18 mouse cellular contexts compared by ENCODE assay signal in the genomic region with DNA sequence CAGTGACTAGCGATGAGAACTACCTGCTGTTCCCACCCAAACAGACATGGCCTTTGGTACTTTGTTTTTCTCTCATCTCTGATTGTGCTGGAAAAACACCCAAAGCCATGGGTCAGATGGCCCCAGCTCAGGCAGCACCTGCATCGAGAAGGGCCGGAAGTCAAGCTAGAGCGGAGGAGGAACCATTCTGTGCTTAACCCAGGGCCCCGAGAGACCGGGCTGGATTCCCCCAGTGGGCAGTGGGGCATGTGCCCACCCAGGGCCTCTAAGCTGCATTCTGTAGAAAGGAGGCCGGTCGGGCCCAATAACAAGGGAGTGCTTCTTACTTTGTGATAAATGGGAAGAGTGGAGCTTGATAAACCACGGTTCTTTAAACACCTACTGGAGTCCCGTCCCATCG. TPM values are rescaled to one million over a fixed set of nuclear protein-coding genes. Genes with fewer than 3 reads are reported as not detected.
DNase-seq lines count a peak whose midpoint lies in the region; ATAC-seq and TF ChIP-seq lines count a peak whose summit lies in the region.
"Had no signal": no experiment of that assay in that cellular context is flagged by ENCODE, and none has a peak within 500 bp of the region (broad histone marks: within the 10 kb centered on the region; RNA-seq: fewer than 3 reads in every experiment).

No protein-coding gene starts in this region.

- DNase-seq in kidney, postnatal 0 days (ENCODE audit: low spot score), result peak; percentile 56
- no peak for DNase-seq in kidney, adult 9 months
- DNase-seq in ovary, postnatal 36 days (ENCODE audit: low spot score), result peak; percentile 31
- no peak for DNase-seq in ovary, adult 18-20 months (ENCODE audit: low spot score)
- DNase-seq in spleen, postnatal 36 days (ENCODE audit: low spot score in 2 of 2), result peak; percentile 95
- DNase-seq in frontal cortex, postnatal 25 days (ENCODE audit: low spot score in 2 of 2), result no peak
- DNase-seq: cerebellum, postnatal 10 days; embryo, embryonic 11 days; kidney, adult 8-10 months; layer of hippocampus, adult 9-11 months; thymus, postnatal 14 days had no signal

- no peak for TF ChIP-seq CTCF in kidney, postnatal 0 days (IDR thresholded peaks at IDR 0.05; ENCODE audit: low read depth)
- TF ChIP-seq CTCF in bone marrow, adult 2 months (IDR thresholded peaks at IDR 0.05; ENCODE audit: control insufficient read depth, insufficient read depth, low read length), result no peak

- ATAC-seq in kidney, postnatal 0 days (replicated peaks; ENCODE audit: low FRiP score, low read depth), result 0 out of 2 replicates have a peak, but pooled peaks have one; percentile 29
- ATAC-seq: CD4-positive, CD25-positive, alpha-beta regulatory T cell, adult 4 months; forebrain, embryonic 13.5 days; midbrain, embryonic 15.5 days had no signal

- no peaks in the 10 kb centered on the region for H3K9me3 ChIP-seq in kidney, postnatal 0 days (replicated peaks; ENCODE audit: low read length)
- H3K9me3 ChIP-seq: embryonic facial prominence, embryonic 15.5 days; forebrain, embryonic 13.5 days; heart, embryonic 15.5 days; limb, embryonic 13.5 days; midbrain, embryonic 15.5 days had no signal

- H3K27me3 ChIP-seq in kidney, postnatal 0 days (ENCODE audit: insufficient read depth, low read length), result no peaks in the 10 kb centered on the region
- H3K27me3 ChIP-seq: embryonic facial prominence, embryonic 15.5 days; forebrain, embryonic 13.5 days; heart, embryonic 15.5 days; limb, embryonic 13.5 days; midbrain, embryonic 15.5 days had no signal

- H3K36me3 ChIP-seq in kidney, postnatal 0 days (ENCODE audit: insufficient read depth, low read length), result no peaks in the 10 kb centered on the region
- H3K36me3 ChIP-seq: embryonic facial prominence, embryonic 15.5 days; heart, embryonic 15.5 days; limb, embryonic 13.5 days; midbrain, embryonic 15.5 days had no signal

- WGBS in kidney, postnatal 0 days, result 39% methylated on average over 11 of the region's 11 CpGs
- 63% methylated on average over 11 of the region's 11 CpGs for WGBS in bone marrow, adult 2 months

- H3K9ac ChIP-seq in kidney, postnatal 0 days (ENCODE audit: low read depth, low read length), result no peak overlapping the region
- H3K9ac ChIP-seq: embryonic facial prominence, embryonic 15.5 days; forebrain, embryonic 13.5 days; heart, embryonic 15.5 days; limb, embryonic 13.5 days; midbrain, embryonic 15.5 days had no signal

- H3K4me3 ChIP-seq in kidney, postnatal 0 days (replicated peaks; ENCODE audit: low read depth, low read length), result no peak overlapping the region
- no peak overlapping the region for H3K4me3 ChIP-seq in bone marrow, adult 2 months (replicated peaks; ENCODE audit: control insufficient read depth, low read depth, low read length)
- H3K4me3 ChIP-seq: embryonic facial prominence, embryonic 15.5 days; forebrain, embryonic 13.5 days; heart, embryonic 15.5 days; limb, embryonic 13.5 days; midbrain, embryonic 15.5 days had no signal

- peak; percentile 44; the same call in 1 of the 2 replicates for TF ChIP-seq POLR2A in bone marrow, adult 2 months (IDR thresholded peaks at IDR 0.05; ENCODE audit: borderline replicate concordance, control insufficient read depth, low read depth, low read length)

- peak overlapping the region; percentile 22; the same call in 1 of the 2 replicates for H3K4me2 ChIP-seq in kidney, postnatal 0 days (ENCODE audit: low read length)
- H3K4me2 ChIP-seq: embryonic facial prominence, embryonic 15.5 days; forebrain, embryonic 13.5 days; heart, embryonic 15.5 days; limb, embryonic 13.5 days; midbrain, embryonic 15.5 days had no signal

- H3K27ac ChIP-seq in kidney, postnatal 0 days, result peak overlapping the region; percentile 52; the same call in 1 of the 2 replicates
- peak overlapping the region; percentile 79 for H3K27ac ChIP-seq in bone marrow, adult 2 months (ENCODE audit: control insufficient read depth, insufficient read depth, low read depth, low read length, poor library complexity)
- H3K27ac ChIP-seq: embryonic facial prominence, embryonic 15.5 days; forebrain, embryonic 13.5 days; heart, embryonic 15.5 days; limb, embryonic 13.5 days; midbrain, embryonic 15.5 days had no signal

- peaks cover 8% of the 10 kb centered on the region for H3K4me1 ChIP-seq in kidney, postnatal 0 days (replicated peaks; ENCODE audit: insufficient read depth, low read length)
- no peaks in the 10 kb centered on the region; the same call in 1 of the 2 replicates for H3K4me1 ChIP-seq in bone marrow, adult 2 months (ENCODE audit: control insufficient read depth, insufficient read depth, low read length)
- H3K4me1 ChIP-seq: forebrain, embryonic 13.5 days; heart, embryonic 15.5 days; midbrain, embryonic 15.5 days had no signal

RNA-seq across cellular contexts. Expression of a gene that starts 6.4 kb away (rescaled TPM):
- polyA plus RNA-seq in kidney, postnatal 0 days (2015; fragmentation: Nextera tagmentation; extraction: Ambion mirVana), result 7.7 and 7.8 TPM in 2 replicates
- polyA plus RNA-seq in bone marrow, adult 2 months (2011; ENCODE audit: insufficient read depth, insufficient read length, low replicate concordance, missing spikeins), result 130 and 270 TPM in 2 replicates

RNA-seq across cellular contexts. Expression of a gene that starts 6.5 kb away (rescaled TPM):
- not detected in 2 replicates for polyA plus RNA-seq in kidney, postnatal 0 days (2015; fragmentation: Nextera tagmentation; extraction: Ambion mirVana)
- polyA plus RNA-seq in bone marrow, adult 2 months (2011; ENCODE audit: insufficient read depth, insufficient read length, low replicate concordance, missing spikeins), result not detected in 2 replicates
- polyA plus RNA-seq: CD4-positive, CD25-positive, alpha-beta regulatory T cell, adult 4 months; embryonic facial prominence, embryonic 15.5 days; forebrain, embryonic 13.5 days; heart, embryonic 15.5 days; limb, embryonic 13.5 days; midbrain, embryonic 15.5 days had no signal

RNA-seq across cellular contexts. Expression of a gene that starts 31.7 kb away (rescaled TPM):
- polyA plus RNA-seq in kidney, postnatal 0 days (2015; fragmentation: Nextera tagmentation; extraction: Ambion mirVana), result 0.49 and 0.59 TPM in 2 replicates
- not detected in 2 replicates for polyA plus RNA-seq in bone marrow, adult 2 months (2011; ENCODE audit: insufficient read depth, insufficient read length, low replicate concordance, missing spikeins)
- polyA plus RNA-seq: heart, embryonic 15.5 days had no signal

RNA-seq across cellular contexts. Expression of a gene that starts 35.4 kb away (rescaled TPM):
- polyA plus RNA-seq in kidney, postnatal 0 days (2015; fragmentation: Nextera tagmentation; extraction: Ambion mirVana), result 42.7 and 44.6 TPM in 2 replicates
- 52.2 and 76.9 TPM in 2 replicates for polyA plus RNA-seq in bone marrow, adult 2 months (2011; ENCODE audit: insufficient read depth, insufficient read length, low replicate concordance, missing spikeins)

RNA-seq across cellular contexts. Expression of a gene that starts 44.9 kb away (rescaled TPM):
- polyA plus RNA-seq in kidney, postnatal 0 days (2015; fragmentation: Nextera tagmentation; extraction: Ambion mirVana), result 0.22 and 0.37 TPM in 2 replicates
- polyA plus RNA-seq in bone marrow, adult 2 months (2011; ENCODE audit: insufficient read depth, insufficient read length, low replicate concordance, missing spikeins), result 0.63 and 1.6 TPM in 2 replicates
- polyA plus RNA-seq: forebrain, embryonic 13.5 days; midbrain, embryonic 15.5 days had no signal

Comparison
In these comparisons a context has a peak if more than half of its experiments do, and no peak if none do; other contexts are left out.
1. DNase-seq: peak in kidney, postnatal 0 days (single experiment), ovary, postnatal 36 days (single experiment) and spleen, postnatal 36 days (2 of 2); none in kidney, adult 9 months (single experiment), ovary, adult 18-20 months (single experiment) and frontal cortex, postnatal 25 days (0 of 2).
2. RNA of a gene that starts 6.4 kb away (polyA plus RNA-seq): 130 to 270 TPM in bone marrow, adult 2 months; 7.7 to 7.8 TPM in kidney, postnatal 0 days; every median in the first group is over 10 times any median in the second.